Mouse (Mus musculus): Measurements from ENCODE around the gene Abhd2.

DNA sequence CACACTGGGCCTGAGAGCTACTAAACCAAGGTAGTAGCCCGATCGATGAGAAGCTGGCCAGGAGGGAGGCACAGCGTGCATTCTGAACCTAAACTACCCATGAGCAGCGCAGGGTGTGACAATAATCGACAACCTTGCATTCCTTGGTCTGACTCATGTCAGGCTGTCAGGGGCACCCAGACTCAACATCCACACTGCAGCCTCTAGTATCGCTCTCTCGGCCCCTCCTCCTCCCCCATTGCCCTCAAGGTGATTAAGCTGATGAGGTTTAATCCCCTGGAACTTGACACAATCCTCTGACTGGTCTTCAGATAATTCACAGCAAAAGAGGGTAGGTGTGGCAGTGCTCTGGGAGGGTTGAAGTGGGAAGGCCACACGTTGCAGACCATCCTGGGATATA is 3.6 kb upstream of the Abhd2 start:
- no peak for TF ChIP-seq GATA1 (IDR thresholded peaks at IDR 0.05; ENCODE audit: low read length)
- no peak for TF ChIP-seq TAL1 (IDR thresholded peaks at IDR 0.05; ENCODE audit: low read length)

Measured in erythroblast, embryonic 14.5 days (primary cell).